Mouse (Mus musculus): Measurements from ENCODE around the gene Tm7sf3.

Tm7sf3 gene

GRCm38 (mm10) chr6:146642276-146643183 is at the start of gene Tm7sf3, which contains the start of gene Med21:
Tm7sf3 (minus strand) TSS chr6:146642824.
Med21 (plus strand) TSS chr6:146642547.
- DNase-seq = peak; percentile 99

GRCm38 (mm10) chr6:146688861-146689260 is 46.2 kb upstream of the Tm7sf3 start:
- no peak for DNase-seq

GRCm38 (mm10) chr6:146688010-146688409 is 45.4 kb upstream of the Tm7sf3 start:
- DNase-seq = no peak

GRCm38 (mm10) chr6:146686463-146687196 is 44.0 kb upstream of the Tm7sf3 start:
- DNase-seq = no peak

DNA sequence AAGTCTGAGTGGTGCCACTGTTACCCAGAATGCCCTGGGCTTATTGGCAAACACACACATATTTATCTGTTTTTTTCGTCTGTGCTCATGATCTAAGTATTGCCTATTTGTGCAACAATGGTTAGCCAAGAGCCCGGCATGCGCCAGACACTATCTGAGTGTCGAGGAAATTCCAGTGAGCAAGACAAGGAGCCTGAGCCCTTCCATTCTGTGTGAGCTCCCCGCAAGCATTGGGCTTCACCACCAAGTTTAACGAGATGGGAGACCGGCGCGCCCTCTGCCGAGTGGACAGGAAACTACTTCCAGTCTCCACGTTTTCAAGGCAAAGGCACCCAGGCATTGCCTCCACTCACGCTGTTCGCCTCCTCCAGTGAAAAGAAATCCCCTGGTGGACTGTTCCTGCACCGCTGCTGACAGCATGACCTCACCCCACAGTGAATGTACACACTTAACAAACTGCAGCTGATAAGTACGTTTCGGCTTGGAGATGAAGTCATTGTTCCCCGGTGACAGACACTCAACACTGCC is 43.2 kb upstream of the Tm7sf3 start:
- peak in 1 of 2 experiments; percentile 10 for DNase-seq

DNA sequence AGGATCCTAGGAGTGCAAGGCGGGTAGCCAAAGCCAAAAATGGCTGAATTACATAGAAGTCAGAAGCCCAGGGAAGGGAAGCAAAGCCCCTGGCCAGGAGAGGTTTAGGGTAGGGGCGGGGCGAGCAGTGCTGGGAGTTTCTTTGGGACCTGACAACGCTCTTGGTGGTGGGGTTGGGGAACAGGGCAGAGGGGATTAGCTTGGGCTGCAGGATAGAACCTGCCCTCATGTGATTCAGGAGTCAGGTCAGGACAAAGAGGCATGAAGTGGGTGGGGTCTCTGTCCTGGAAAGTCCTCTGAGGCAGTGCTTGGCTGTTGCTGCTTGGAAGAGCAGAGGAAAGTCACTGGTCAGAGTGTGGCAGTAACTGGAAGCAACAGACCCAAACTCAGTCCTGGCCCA is 41.3 kb upstream of the Tm7sf3 start:
- no peak for DNase-seq

GRCm38 (mm10) chr6:146678136-146679070 is 35.8 kb upstream of the Tm7sf3 start:
- DNase-seq = no peak

DNA sequence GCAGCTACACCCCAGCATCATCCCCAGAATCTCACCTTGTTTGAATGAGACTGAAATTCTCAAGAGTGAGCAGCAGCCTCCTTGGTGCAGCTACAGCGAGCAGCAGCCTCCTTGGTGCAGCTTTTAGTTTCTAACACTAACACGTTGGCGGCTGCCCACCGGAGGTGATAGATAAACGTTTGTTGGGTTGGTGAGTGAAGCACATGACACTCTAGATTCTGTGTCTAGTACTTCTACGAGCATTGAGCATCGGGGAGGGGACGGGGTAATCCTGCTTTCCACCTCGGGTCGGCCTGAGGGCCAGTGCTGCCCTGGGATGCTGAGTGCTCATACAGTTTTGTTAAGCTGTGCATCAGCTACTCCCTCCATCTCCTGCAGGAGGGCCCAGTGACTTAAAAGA is 34.3 kb upstream of the Tm7sf3 start:
- DNase-seq = no peak

DNA sequence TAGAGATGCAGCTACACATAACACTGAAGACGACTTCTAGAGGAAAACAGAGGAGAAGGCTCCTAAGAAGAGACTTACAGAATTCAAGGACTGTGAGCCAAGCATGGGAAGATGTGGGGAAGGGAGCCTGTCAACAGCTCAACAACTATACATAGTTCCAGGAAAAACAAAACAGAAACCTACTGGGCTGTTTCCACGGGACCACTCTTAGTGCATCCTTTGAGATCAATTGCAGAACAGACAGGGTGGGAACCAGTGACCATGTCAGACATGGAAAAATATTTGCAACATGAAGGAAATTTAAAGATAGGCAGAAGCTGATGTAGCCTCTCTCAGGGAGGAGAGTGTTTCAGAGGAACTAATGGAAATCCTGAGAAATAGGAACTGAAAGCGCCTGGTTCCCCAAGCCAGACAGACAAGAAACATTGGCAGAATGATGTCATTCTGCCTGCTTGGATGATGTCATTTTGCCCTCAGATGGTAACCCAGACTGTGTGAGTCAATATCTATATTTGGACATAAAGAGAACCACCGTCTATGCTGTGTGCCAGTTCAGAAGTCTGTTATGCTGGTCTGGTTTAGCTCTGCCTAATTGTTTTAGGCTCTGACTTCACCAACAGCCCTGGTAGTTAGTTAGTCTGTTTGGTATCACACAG is 32.4 kb upstream of the Tm7sf3 start:
- no peak for DNase-seq

DNA sequence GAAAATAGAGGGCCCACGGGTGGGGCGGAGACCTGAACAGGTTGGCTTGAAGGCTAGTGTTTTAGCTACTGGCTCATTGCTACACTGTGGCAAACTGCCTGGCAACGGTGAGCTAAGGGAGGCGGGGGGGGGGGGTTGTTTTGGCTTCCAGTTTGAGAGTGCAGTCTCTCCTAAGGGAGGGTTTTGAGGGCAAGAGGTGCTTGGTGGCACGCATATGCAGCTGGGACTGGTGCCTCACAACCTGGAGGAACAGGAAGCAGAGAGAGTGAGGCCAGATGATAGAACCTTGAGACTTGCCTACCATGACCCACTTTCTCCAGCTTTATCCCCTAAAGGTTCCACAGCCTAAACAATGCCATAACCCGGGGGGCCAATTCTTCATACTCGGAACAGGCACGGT is 31.8 kb upstream of the Tm7sf3 start:
- no peak for DNase-seq

DNA sequence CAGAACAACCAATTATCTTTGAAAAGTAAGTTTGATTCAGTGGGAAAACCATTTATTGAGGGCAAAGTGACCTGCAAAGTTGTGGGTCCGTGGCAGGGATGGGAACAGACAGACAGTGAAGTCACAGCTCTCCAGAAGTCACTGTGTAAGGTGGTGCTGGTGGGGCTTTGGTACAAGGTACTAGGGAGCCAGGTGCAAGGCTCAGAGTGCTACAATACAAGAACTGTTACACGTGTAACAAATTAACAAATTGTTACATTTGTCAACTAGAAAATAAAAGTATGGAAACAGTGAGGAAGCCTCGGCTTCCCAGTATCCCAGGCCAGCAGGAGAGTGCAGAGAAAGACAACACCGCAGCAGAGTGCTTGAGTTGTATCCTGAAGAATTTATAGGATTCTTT is 31.1 kb upstream of the Tm7sf3 start:
- DNase-seq = no peak

- no peak for DNase-seq
Observed at GRCm38 (mm10) chr6:146672106-146672505, 29.5 kb upstream of the Tm7sf3 start.

DNA sequence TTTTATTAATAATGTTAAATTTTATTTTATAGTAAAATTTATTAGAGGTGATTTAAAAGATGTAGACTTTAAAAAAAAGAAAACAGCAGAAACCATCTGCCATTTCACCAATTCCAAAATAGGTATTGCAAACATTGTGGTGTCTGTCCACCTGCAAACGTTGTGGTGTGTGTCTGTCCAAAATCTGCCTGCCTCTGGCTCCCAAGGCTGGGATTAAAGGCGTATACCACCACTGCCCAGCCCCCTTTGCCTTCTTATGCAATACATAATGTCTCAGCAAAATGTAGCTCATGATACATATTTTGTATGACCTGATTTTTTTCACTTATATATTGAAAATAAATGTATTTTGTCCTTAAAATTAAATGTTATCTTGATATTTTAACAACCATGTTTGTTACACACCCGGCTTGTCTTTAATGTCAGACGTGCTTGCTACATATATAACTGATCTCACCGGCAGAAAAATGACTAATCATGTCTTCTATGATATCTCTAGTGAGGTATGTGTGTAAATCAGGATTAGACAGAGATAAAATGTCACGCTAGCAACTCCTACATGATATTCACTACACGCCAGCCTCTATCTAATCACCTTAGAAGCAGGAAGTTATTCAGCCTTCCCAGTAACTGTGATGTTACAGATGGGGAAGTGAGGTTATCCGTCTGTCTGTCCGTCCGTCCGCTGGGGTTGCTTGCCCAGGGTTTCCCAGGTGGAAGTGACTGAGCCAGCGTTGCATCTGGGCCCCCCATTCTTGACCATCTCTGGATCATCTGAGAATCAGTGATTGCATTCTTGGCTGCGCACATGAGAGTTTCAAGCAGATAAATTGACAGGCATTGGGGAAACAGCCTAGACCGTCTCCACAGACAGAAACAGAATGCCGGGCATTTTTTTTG is 28.6 kb upstream of the Tm7sf3 start:
- no peak for DNase-seq

- DNase-seq = no peak
Observed at GRCm38 (mm10) chr6:146668606-146669005, 26.0 kb upstream of the Tm7sf3 start.

DNA sequence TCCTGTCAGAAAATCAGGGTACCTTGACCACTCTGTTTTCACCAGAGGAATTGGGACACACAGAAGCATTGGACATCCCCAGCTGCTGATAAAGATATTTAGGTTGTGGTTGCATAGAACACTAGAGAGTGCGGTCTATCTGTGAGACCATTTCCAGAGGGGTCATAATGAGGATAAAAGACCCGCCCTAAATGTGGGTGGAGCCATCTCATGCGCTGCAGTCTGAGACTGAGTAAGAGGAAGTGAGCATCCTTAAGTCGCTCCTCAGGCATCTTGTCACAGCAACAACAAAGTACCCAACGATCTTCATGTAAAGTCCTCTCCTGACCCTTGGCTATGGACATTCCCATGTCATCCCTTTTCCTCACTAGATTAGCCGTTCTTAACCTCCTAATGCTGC is 24.2 kb upstream of the Tm7sf3 start:
- DNase-seq = no peak

- DNase-seq = no peak
Observed at GRCm38 (mm10) chr6:146665408-146665807, 22.8 kb upstream of the Tm7sf3 start.

GRCm38 (mm10) chr6:146664917-146665316 is 22.3 kb upstream of the Tm7sf3 start:
- DNase-seq = no peak

GRCm38 (mm10) chr6:146664116-146664515 is 21.5 kb upstream of the Tm7sf3 start:
- DNase-seq = no peak

- DNase-seq = peak; percentile 36 to 48
Observed at GRCm38 (mm10) chr6:146662679-146663078, 20.1 kb upstream of the Tm7sf3 start.

DNA sequence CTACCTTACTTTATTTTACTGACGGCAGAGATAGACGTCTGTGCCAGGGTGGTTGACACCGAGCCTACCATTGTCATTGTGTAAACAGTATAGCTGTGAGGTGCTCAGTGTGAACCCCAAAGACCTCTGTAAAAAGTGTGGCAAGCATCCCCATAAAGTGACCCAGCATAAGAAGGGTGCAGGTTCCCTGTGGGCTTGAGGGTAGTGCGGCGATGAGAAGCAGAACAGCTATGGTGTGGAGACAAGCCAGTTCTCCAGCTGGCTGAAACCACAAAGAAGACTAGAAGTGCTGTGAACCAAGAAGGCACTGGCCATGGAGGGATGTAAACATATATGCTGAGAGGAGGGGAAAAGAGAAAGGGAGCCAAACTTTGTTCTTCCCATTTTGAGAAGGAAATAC is 19.0 kb upstream of the Tm7sf3 start:
- DNase-seq = no peak

GRCm38 (mm10) chr6:146660591-146660990 is 18.0 kb upstream of the Tm7sf3 start:
- DNase-seq = peak; percentile 12 to 15
